Mouse (Mus musculus): Measurements from ENCODE around the gene Ccr2. TPM values are rescaled to one million over a fixed set of nuclear protein-coding genes. Genes with fewer than 3 reads are reported as not detected.

Ccr2 gene
- total and polyA plus RNA-seq, 2 experiments from 2014 or later: 0.71 TPM; not detected in 1

DNA sequence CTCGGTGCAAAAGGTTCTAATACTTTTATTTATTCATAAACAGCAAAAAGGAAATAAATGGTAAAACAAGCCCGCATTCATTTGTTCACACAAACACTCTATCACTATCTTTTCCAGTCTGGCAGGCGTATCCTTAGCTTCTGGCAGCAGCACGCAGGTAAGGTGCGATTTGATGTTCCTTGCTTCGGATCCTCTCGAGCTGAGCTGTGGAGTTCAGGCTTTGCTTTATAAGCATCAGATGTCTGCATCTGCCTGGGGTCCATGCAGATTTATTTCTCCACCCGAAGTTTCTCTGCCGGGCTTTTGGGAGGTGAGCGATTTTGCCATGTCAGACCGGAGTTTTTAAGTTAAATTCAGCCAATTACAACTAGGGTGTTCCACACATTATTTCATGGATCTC lies 35.9 kb downstream of the Ccr2 start:
- Histone ChIP-seq H3K9ac (replicated peaks; ENCODE audit: low read depth, low read length) (no peak overlapping the region), H3K4me2 (ENCODE audit: low read depth, low read length) (no peak overlapping the region), H3K9me3 (replicated peaks; ENCODE audit: control insufficient read depth, low read length) (no peaks in the 10 kb centered on the region), H3K27ac (ENCODE audit: low read depth) (no peak overlapping the region), H3K27me3 (ENCODE audit: control insufficient read depth, insufficient read depth, low read length) (no peaks in the 10 kb centered on the region), H3K4me3 (ENCODE audit: low read depth, low read length) (no peak overlapping the region), H3K36me3 (replicated peaks; ENCODE audit: control insufficient read depth, insufficient read depth, low read length) (no peaks in the 10 kb centered on the region), H3K4me1 (ENCODE audit: control insufficient read depth, insufficient read depth) (no peaks in the 10 kb centered on the region)
- TF ChIP-seq EP300 (IDR thresholded peaks at IDR 0.05; ENCODE audit: low read depth) (no peak), CTCF (IDR thresholded peaks at IDR 0.05; ENCODE audit: low read depth) (no peak)
- 50% methylated on average over 11 of the region's 11 CpGs for WGBS
- no peak for ATAC-seq (ENCODE audit: insufficient read depth, low read depth)
- no peak for DNase-seq (ENCODE audit: low spot score)

DNA sequence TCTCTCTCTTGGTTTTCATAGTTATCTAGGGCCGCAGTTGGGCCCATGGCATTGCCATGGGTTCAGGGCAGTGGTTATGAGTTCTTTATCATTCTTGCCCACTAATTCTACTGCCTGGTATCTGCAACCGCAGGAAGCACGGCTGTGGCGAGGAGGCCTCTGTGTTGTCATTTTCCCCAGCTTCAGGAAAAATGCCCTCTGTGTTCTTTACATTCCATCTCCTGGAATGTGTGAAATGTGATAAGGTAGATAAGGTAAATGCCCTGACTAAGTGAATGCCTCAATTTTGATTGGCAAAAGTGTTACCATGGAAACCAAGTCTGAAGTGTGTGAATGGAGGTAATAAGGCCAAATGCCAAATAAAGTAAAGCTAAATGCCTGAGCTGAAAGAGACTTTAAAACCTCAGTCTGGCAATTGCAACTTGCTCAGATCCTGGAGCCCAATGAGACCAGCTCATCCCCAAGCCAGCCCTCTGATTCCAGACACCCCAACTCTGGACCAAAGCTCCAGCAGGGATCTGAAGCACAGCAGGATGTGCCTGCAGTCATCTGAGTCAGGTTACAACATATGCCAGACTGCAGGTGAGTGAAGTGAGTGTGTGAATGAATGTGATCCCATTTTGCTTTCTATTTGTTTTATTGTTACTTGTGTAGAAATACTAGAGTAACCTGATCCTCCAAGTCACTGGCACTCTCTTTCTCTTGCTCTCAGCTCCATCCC lies 36.5 kb downstream of the Ccr2 start:
- DNase-seq (ENCODE audit: low spot score): no peak
- Histone ChIP-seq H3K4me3 (ENCODE audit: low read depth, low read length) (no peak overlapping the region), H3K27ac (ENCODE audit: low read depth) (no peak overlapping the region), H3K9me3 (replicated peaks; ENCODE audit: control insufficient read depth, low read length) (no peaks in the 10 kb centered on the region), H3K9ac (replicated peaks; ENCODE audit: low read depth, low read length) (no peak overlapping the region), H3K27me3 (ENCODE audit: control insufficient read depth, insufficient read depth, low read length) (no peaks in the 10 kb centered on the region), H3K4me1 (ENCODE audit: control insufficient read depth, insufficient read depth) (no peaks in the 10 kb centered on the region), H3K4me2 (ENCODE audit: low read depth, low read length) (no peak overlapping the region), H3K36me3 (replicated peaks; ENCODE audit: control insufficient read depth, insufficient read depth, low read length) (no peaks in the 10 kb centered on the region)
- no peak for TF ChIP-seq EP300 (IDR thresholded peaks at IDR 0.05; ENCODE audit: low read depth)
- 25% methylated on average over 4 of the region's 4 CpGs for WGBS
- no peak for ATAC-seq (ENCODE audit: insufficient read depth, low read depth)

DNA sequence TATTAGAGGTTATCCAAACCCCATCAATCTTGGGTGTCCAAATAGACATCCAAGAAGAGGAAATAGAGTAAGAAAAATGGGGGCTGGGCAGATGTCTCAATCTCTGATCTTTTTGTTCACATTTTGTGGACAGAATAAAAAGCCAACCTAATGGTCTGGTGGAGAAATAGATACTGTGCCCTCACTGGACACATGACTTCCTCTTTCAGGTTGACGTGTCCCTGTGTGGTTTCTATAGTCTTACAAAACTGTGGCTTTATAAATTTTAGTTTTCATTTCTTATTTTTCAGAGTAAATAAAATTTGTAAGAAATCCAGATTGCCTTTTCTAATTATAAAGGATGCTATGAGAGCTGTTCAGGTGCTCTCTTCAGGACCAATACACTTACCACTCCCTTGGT lies 41.9 kb downstream of the Ccr2 start:
- WGBS: 71% methylated on average over 1 of the region's 1 CpGs
- DNase-seq (ENCODE audit: low spot score): no peak
- no peaks in the 10 kb centered on the region for H3K27me3 ChIP-seq (ENCODE audit: control insufficient read depth, insufficient read depth, low read length)
- H3K4me2 ChIP-seq (ENCODE audit: low read depth, low read length): no peak overlapping the region
- H3K4me3 ChIP-seq (ENCODE audit: low read depth, low read length): no peak overlapping the region
- TF ChIP-seq EP300 (IDR thresholded peaks at IDR 0.05; ENCODE audit: low read depth) (no peak), CTCF (IDR thresholded peaks at IDR 0.05; ENCODE audit: low read depth) (no peak)
- ATAC-seq (ENCODE audit: insufficient read depth, low read depth): no peak
- H3K4me1 ChIP-seq (ENCODE audit: control insufficient read depth, insufficient read depth): no peaks in the 10 kb centered on the region
- H3K9me3 ChIP-seq (replicated peaks; ENCODE audit: control insufficient read depth, low read length): no peaks in the 10 kb centered on the region
- H3K36me3 ChIP-seq (replicated peaks; ENCODE audit: control insufficient read depth, insufficient read depth, low read length): no peaks in the 10 kb centered on the region
- H3K27ac ChIP-seq (ENCODE audit: low read depth): no peak overlapping the region
- no peak overlapping the region for H3K9ac ChIP-seq (replicated peaks; ENCODE audit: low read depth, low read length)

DNA sequence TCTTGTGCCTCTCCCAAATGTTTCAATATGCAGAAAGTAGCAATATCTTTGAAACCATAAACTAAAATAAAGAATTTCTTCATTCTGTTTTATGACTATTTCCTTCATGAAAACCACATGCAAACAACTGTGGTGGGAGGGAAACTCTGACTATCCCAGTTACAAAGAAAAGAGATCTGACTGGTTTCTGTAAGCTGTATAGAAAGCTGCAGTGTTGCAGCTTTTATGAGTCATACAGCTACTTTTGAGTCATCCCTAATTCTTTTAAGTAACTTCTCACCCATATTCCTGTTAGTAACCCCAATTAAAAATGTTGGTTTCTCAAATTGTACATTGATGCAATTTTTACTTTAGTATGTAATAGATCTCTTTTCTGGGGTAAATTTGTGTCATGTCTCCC lies 44.6 kb downstream of the Ccr2 start:
- no peak overlapping the region for H3K4me2 ChIP-seq (ENCODE audit: low read depth, low read length)
- no peak overlapping the region for H3K27ac ChIP-seq (ENCODE audit: low read depth)
- no peak overlapping the region for H3K9ac ChIP-seq (replicated peaks; ENCODE audit: low read depth, low read length)
- H3K27me3 ChIP-seq (ENCODE audit: control insufficient read depth, insufficient read depth, low read length): no peaks in the 10 kb centered on the region
- TF ChIP-seq EP300 (IDR thresholded peaks at IDR 0.05; ENCODE audit: low read depth): no peak
- no peak for TF ChIP-seq CTCF (IDR thresholded peaks at IDR 0.05; ENCODE audit: low read depth)
- ATAC-seq (ENCODE audit: insufficient read depth, low read depth) (no peak), DNase-seq (ENCODE audit: low spot score) (no peak)
- no peaks in the 10 kb centered on the region for H3K36me3 ChIP-seq (replicated peaks; ENCODE audit: control insufficient read depth, insufficient read depth, low read length)
- H3K4me1 ChIP-seq (ENCODE audit: control insufficient read depth, insufficient read depth): no peaks in the 10 kb centered on the region
- H3K4me3 ChIP-seq (ENCODE audit: low read depth, low read length): no peak overlapping the region
- H3K9me3 ChIP-seq (replicated peaks; ENCODE audit: control insufficient read depth, low read length): no peaks in the 10 kb centered on the region

Other genes starting within 250 kb of the Ccr2 start
- not detected in 2 replicates for gene Xcr1, start 239.9 kb upstream of the Ccr2 start, total RNA-seq (2014; rRNA removed; ENCODE audit: low replicate concordance)
- 0.11 and 0.12 TPM in 2 replicates for gene Xcr1, start 239.9 kb upstream of the Ccr2 start, polyA plus RNA-seq (2015; fragmentation: Nextera tagmentation; extraction: Ambion mirVana)
- gene Ccr1, start 133.3 kb upstream of the Ccr2 start, total RNA-seq (2014; rRNA removed; ENCODE audit: low replicate concordance): 1.3 and 2.4 TPM in 2 replicates
- 1.9 and 2.4 TPM in 2 replicates for gene Ccr1, start 133.3 kb upstream of the Ccr2 start, polyA plus RNA-seq (2015; fragmentation: Nextera tagmentation; extraction: Ambion mirVana)
- not detected in 2 replicates for gene Ccr1l1, start 123.5 kb upstream of the Ccr2 start, total RNA-seq (2014; rRNA removed; ENCODE audit: low replicate concordance)
- not detected in 2 replicates for gene Ccr1l1, start 123.5 kb upstream of the Ccr2 start, polyA plus RNA-seq (2015; fragmentation: Nextera tagmentation; extraction: Ambion mirVana)
- gene Ccr3, start 80.0 kb upstream of the Ccr2 start, total RNA-seq (2014; rRNA removed; ENCODE audit: low replicate concordance): not detected in 2 replicates
- 0.03 TPM in 1 of 2 replicates, not detected in the other for gene Ccr3, start 80.0 kb upstream of the Ccr2 start, polyA plus RNA-seq (2015; fragmentation: Nextera tagmentation; extraction: Ambion mirVana)
- gene Ccr5, start 19.6 kb downstream of the Ccr2 start, total RNA-seq (2014; rRNA removed; ENCODE audit: low replicate concordance): 0.31 TPM in 1 of 2 replicates, not detected in the other
- gene Ccr5, start 19.6 kb downstream of the Ccr2 start, polyA plus RNA-seq (2015; fragmentation: Nextera tagmentation; extraction: Ambion mirVana): 0.70 and 0.89 TPM in 2 replicates
- gene 2010315B03Rik, start 210.7 kb downstream of the Ccr2 start, total RNA-seq (2014; rRNA removed; ENCODE audit: low replicate concordance): 4.5 and 5.5 TPM in 2 replicates
- gene 2010315B03Rik, start 210.7 kb downstream of the Ccr2 start, polyA plus RNA-seq (2015; fragmentation: Nextera tagmentation; extraction: Ambion mirVana): 12.2 and 14.0 TPM in 2 replicates